Mouse (Mus musculus): ENCODE measurements around the gene Slc12a7. TPM values are rescaled to one million over a fixed set of nuclear protein-coding genes. Genes with fewer than 3 reads are reported as not detected.

Slc12a7 gene
- polyA plus RNA-seq, 1 experiment from 2014 or later: 12.9 TPM

- Histone ChIP-seq H3K4me3 (ENCODE audit: low read depth, low read length) (no peak overlapping the region), H3K4me2 (replicated peaks; ENCODE audit: low read depth) (no peak overlapping the region), H3K36me3 (ENCODE audit: control insufficient read depth, insufficient read depth) (no peaks in the 10 kb centered on the region), H3K27me3 (replicated peaks; ENCODE audit: control insufficient read depth, insufficient read depth, low read length) (no peaks in the 10 kb centered on the region), H3K9ac (ENCODE audit: low read depth, low read length) (no peak overlapping the region), H3K27ac (ENCODE audit: low read depth, low read length) (no peak overlapping the region), H3K9me3 (ENCODE audit: control insufficient read depth) (no peaks in the 10 kb centered on the region), H3K4me1 (replicated peaks; ENCODE audit: control insufficient read depth, insufficient read depth, low read length) (no peaks in the 10 kb centered on the region)
- TF ChIP-seq CTCF (IDR thresholded peaks at IDR 0.05; ENCODE audit: low read depth): no peak
- WGBS: 67% methylated on average over 12 of the region's 12 CpGs
- ATAC-seq: no peak
Measured at GRCm38 (mm10) chr13:73833809-73834208, 100.9 kb downstream of the Slc12a7 start.

GRCm38 (mm10) chr13:73835791-73836190 is 102.9 kb downstream of the Slc12a7 start:
- no peak overlapping the region for H3K27ac ChIP-seq (ENCODE audit: low read depth, low read length)

GRCm38 (mm10) chr13:73836491-73836890 is 103.6 kb downstream of the Slc12a7 start:
- no peak for ATAC-seq

More at GRCm38 (mm10) chr13:73835791-73836190, 102.9 kb downstream of the Slc12a7 start:
- ATAC-seq: no peak
- TF ChIP-seq CTCF (IDR thresholded peaks at IDR 0.05; ENCODE audit: low read depth): no peak
- Histone ChIP-seq H3K4me1 (replicated peaks; ENCODE audit: control insufficient read depth, insufficient read depth, low read length) (no peaks in the 10 kb centered on the region), H3K9me3 (ENCODE audit: control insufficient read depth) (no peaks in the 10 kb centered on the region), H3K27me3 (replicated peaks; ENCODE audit: control insufficient read depth, insufficient read depth, low read length) (no peaks in the 10 kb centered on the region), H3K4me3 (ENCODE audit: low read depth, low read length) (no peak overlapping the region), H3K36me3 (ENCODE audit: control insufficient read depth, insufficient read depth) (no peaks in the 10 kb centered on the region), H3K4me2 (replicated peaks; ENCODE audit: low read depth) (no peak overlapping the region), H3K9ac (ENCODE audit: low read depth, low read length) (no peak overlapping the region)
- WGBS: 42% methylated on average over 4 of the region's 4 CpGs

GRCm38 (mm10) chr13:73837708-73838107 is 104.8 kb downstream of the Slc12a7 start:
- no peak for ATAC-seq
- H3K4me2 ChIP-seq (replicated peaks; ENCODE audit: low read depth): no peak overlapping the region
- no peaks in the 10 kb centered on the region for H3K4me1 ChIP-seq (replicated peaks; ENCODE audit: control insufficient read depth, insufficient read depth, low read length)
- no peaks in the 10 kb centered on the region for H3K36me3 ChIP-seq (ENCODE audit: control insufficient read depth, insufficient read depth)
- no peak overlapping the region for H3K9ac ChIP-seq (ENCODE audit: low read depth, low read length)
- H3K9me3 ChIP-seq (ENCODE audit: control insufficient read depth): no peaks in the 10 kb centered on the region
- H3K27ac ChIP-seq (ENCODE audit: low read depth, low read length): no peak overlapping the region
- TF ChIP-seq CTCF (IDR thresholded peaks at IDR 0.05; ENCODE audit: low read depth): no peak
- WGBS: 68% methylated on average over 8 of the region's 8 CpGs
- H3K4me3 ChIP-seq (ENCODE audit: low read depth, low read length): no peak overlapping the region
- H3K27me3 ChIP-seq (replicated peaks; ENCODE audit: control insufficient read depth, insufficient read depth, low read length): no peaks in the 10 kb centered on the region

More at GRCm38 (mm10) chr13:73836491-73836890, 103.6 kb downstream of the Slc12a7 start:
- Histone ChIP-seq H3K4me1 (replicated peaks; ENCODE audit: control insufficient read depth, insufficient read depth, low read length) (no peaks in the 10 kb centered on the region), H3K9ac (ENCODE audit: low read depth, low read length) (no peak overlapping the region), H3K9me3 (ENCODE audit: control insufficient read depth) (no peaks in the 10 kb centered on the region), H3K36me3 (ENCODE audit: control insufficient read depth, insufficient read depth) (no peaks in the 10 kb centered on the region), H3K27ac (ENCODE audit: low read depth, low read length) (no peak overlapping the region), H3K4me3 (ENCODE audit: low read depth, low read length) (no peak overlapping the region), H3K4me2 (replicated peaks; ENCODE audit: low read depth) (no peak overlapping the region), H3K27me3 (replicated peaks; ENCODE audit: control insufficient read depth, insufficient read depth, low read length) (no peaks in the 10 kb centered on the region)
- WGBS: 64% methylated on average over 6 of the region's 6 CpGs
- no peak for TF ChIP-seq CTCF (IDR thresholded peaks at IDR 0.05; ENCODE audit: low read depth)

GRCm38 (mm10) chr13:73839137-73839548 is 106.2 kb downstream of the Slc12a7 start:
- H3K36me3 ChIP-seq (ENCODE audit: control insufficient read depth, insufficient read depth): no peaks in the 10 kb centered on the region
- H3K4me2 ChIP-seq (replicated peaks; ENCODE audit: low read depth): no peak overlapping the region
- no peaks in the 10 kb centered on the region for H3K4me1 ChIP-seq (replicated peaks; ENCODE audit: control insufficient read depth, insufficient read depth, low read length)
- TF ChIP-seq CTCF (IDR thresholded peaks at IDR 0.05; ENCODE audit: low read depth): no peak
- ATAC-seq: no peak
- WGBS: 82% methylated on average over 11 of the region's 11 CpGs
- no peak overlapping the region for H3K27ac ChIP-seq (ENCODE audit: low read depth, low read length)
- no peaks in the 10 kb centered on the region for H3K9me3 ChIP-seq (ENCODE audit: control insufficient read depth)
- no peaks in the 10 kb centered on the region for H3K27me3 ChIP-seq (replicated peaks; ENCODE audit: control insufficient read depth, insufficient read depth, low read length)
- no peak overlapping the region for H3K4me3 ChIP-seq (ENCODE audit: low read depth, low read length)
- no peak overlapping the region for H3K9ac ChIP-seq (ENCODE audit: low read depth, low read length)

- TF ChIP-seq CTCF (IDR thresholded peaks at IDR 0.05; ENCODE audit: low read depth): no peak
Measured at GRCm38 (mm10) chr13:73839740-73840139, 106.8 kb downstream of the Slc12a7 start.

GRCm38 (mm10) chr13:73842696-73843095 is 109.8 kb downstream of the Slc12a7 start:
- H3K4me2 ChIP-seq (replicated peaks; ENCODE audit: low read depth): no peak overlapping the region
- no peak overlapping the region for H3K27ac ChIP-seq (ENCODE audit: low read depth, low read length)
- TF ChIP-seq CTCF (IDR thresholded peaks at IDR 0.05; ENCODE audit: low read depth): no peak
- H3K9me3 ChIP-seq (ENCODE audit: control insufficient read depth): no peaks in the 10 kb centered on the region
- no peak for ATAC-seq
- no peaks in the 10 kb centered on the region for H3K36me3 ChIP-seq (ENCODE audit: control insufficient read depth, insufficient read depth)
- no peak overlapping the region for H3K9ac ChIP-seq (ENCODE audit: low read depth, low read length)
- H3K4me1 ChIP-seq (replicated peaks; ENCODE audit: control insufficient read depth, insufficient read depth, low read length): no peaks in the 10 kb centered on the region
- H3K27me3 ChIP-seq (replicated peaks; ENCODE audit: control insufficient read depth, insufficient read depth, low read length): peaks cover 15% of the 10 kb centered on the region; the same call in 1 of the 2 replicates
- no peak overlapping the region for H3K4me3 ChIP-seq (ENCODE audit: low read depth, low read length)

More at GRCm38 (mm10) chr13:73839740-73840139, 106.8 kb downstream of the Slc12a7 start:
- whole genome bisulfite sequencing: 85% methylated on average over 4 of the region's 4 CpGs
- no peaks in the 10 kb centered on the region for H3K36me3 ChIP-seq (ENCODE audit: control insufficient read depth, insufficient read depth)
- no peak overlapping the region for H3K4me3 ChIP-seq (ENCODE audit: low read depth, low read length)
- no peak overlapping the region for H3K9ac ChIP-seq (ENCODE audit: low read depth, low read length)
- H3K27me3 ChIP-seq (replicated peaks; ENCODE audit: control insufficient read depth, insufficient read depth, low read length): no peaks in the 10 kb centered on the region
- H3K9me3 ChIP-seq (ENCODE audit: control insufficient read depth): no peaks in the 10 kb centered on the region
- no peak overlapping the region for H3K27ac ChIP-seq (ENCODE audit: low read depth, low read length)
- ATAC-seq: no peak
- H3K4me2 ChIP-seq (replicated peaks; ENCODE audit: low read depth): no peak overlapping the region
- no peaks in the 10 kb centered on the region for H3K4me1 ChIP-seq (replicated peaks; ENCODE audit: control insufficient read depth, insufficient read depth, low read length)
